Mouse (Mus musculus) neural tube, embryonic 11.5 days (tissue): Measurements from ENCODE around the gene Pah. TPM values are rescaled to one million over a fixed set of nuclear protein-coding genes. Genes with fewer than 3 reads are reported as not detected.

Experiments used
- ATAC-seq: fragments of 200-750 bp; cut with Nextera tagmentation; 2 replicates; pipeline ENCODE4 v1.8.0; 2017; ENCODE audit warnings: moderate number of reproducible peaks, mild to moderate bottlenecking, moderate TSS enrichment, moderate library complexity; ENCODE audit not compliant: insufficient read depth, low FRiP score, low TSS enrichment
- DNase-seq: peaks from one replicate; pipeline ENCODE4 v3.0.0-alpha.2; 2015; ENCODE audit warnings: low spot score
- H3K27ac ChIP-seq: fragments of 300-500 bp; sonication (generic); 2 replicates; pipeline ENCODE4 v1.5.1; 2014; ENCODE audit warnings: low read depth, mild to moderate bottlenecking, low read length
- H3K27me3 ChIP-seq: fragments of 300-500 bp; sonication (generic); 2 replicates; pipeline ENCODE4 v1.6.1; 2014; ENCODE audit warnings: mild to moderate bottlenecking, low read length, mixed read lengths; ENCODE audit not compliant: control insufficient read depth, insufficient read depth
- H3K36me3 ChIP-seq: fragments of 300-500 bp; sonication (generic); 2 replicates; pipeline ENCODE4 v1.6.1; 2014; ENCODE audit warnings: mild to moderate bottlenecking, low read length, moderate library complexity, mixed read lengths; ENCODE audit not compliant: control insufficient read depth, insufficient read depth
- H3K4me1 ChIP-seq: fragments of 300-500 bp; sonication (generic); 2 replicates; pipeline ENCODE4 v1.6.1; 2014; ENCODE audit warnings: low read length, mixed read lengths; ENCODE audit not compliant: control insufficient read depth, insufficient read depth
- H3K4me2 ChIP-seq: fragments of 300-500 bp; sonication (generic); 2 replicates; pipeline ENCODE4 v1.6.1; 2014; ENCODE audit warnings: low read depth, mild to moderate bottlenecking, moderate library complexity
- H3K4me3 ChIP-seq: fragments of 300-500 bp; sonication (generic); 2 replicates; pipeline ENCODE4 v1.5.1; 2014; ENCODE audit warnings: low read depth, low read length
- H3K9ac ChIP-seq: fragments of 300-500 bp; sonication (generic); 2 replicates; pipeline ENCODE4 v1.6.1; 2014; ENCODE audit warnings: mild to moderate bottlenecking, low read length
- H3K9me3 ChIP-seq: fragments of 300-500 bp; sonication (generic); 2 replicates; pipeline ENCODE4 v1.6.1; 2016; ENCODE audit warnings: low read length; ENCODE audit not compliant: control insufficient read depth
- WGBS: fragments of 180-500 bp; shearing (Covaris S2); extraction: QIAGEN DNeasy Blood & Tissue Kit; methylation state at CpG from one replicate; pipeline ENCODE4 v1.1.7; 2014; 5-methylcytosine and 5-hydroxymethylcytosine counted together
- polyA plus RNA-seq: library from polyadenylated mRNA; unstranded; fragments of >200 nt; fragmentation: Nextera tagmentation; extraction: Ambion mirVana; gene quantifications from 2 replicates; pipeline ENCODE4 v1.2.1, GENCODE M21; 2014

Gene Pah
- polyA plus RNA-seq, 1 experiment from 2014 or later: not detected

GRCm38 (mm10) chr10:87534172-87534571 lies 12.6 kb downstream of the Pah start:
- no peak overlapping the region for H3K9ac ChIP-seq
- H3K9me3 ChIP-seq: no peaks in the 10 kb centered on the region
- no peaks in the 10 kb centered on the region for H3K27me3 ChIP-seq
- H3K4me1 ChIP-seq: no peaks in the 10 kb centered on the region
- no peak overlapping the region for H3K4me2 ChIP-seq
- no peak for DNase-seq
- 79% methylated on average over 1 of the region's 1 CpGs for WGBS
- ATAC-seq: no peak
- no peak overlapping the region for H3K4me3 ChIP-seq
- H3K27ac ChIP-seq: no peak overlapping the region
- H3K36me3 ChIP-seq: no peaks in the 10 kb centered on the region

- H3K4me2 ChIP-seq: no peak overlapping the region
- WGBS: 71% methylated on average over 8 of the region's 8 CpGs
- H3K36me3 ChIP-seq: no peaks in the 10 kb centered on the region
- H3K4me3 ChIP-seq: no peak overlapping the region
- no peaks in the 10 kb centered on the region for H3K27me3 ChIP-seq
- H3K27ac ChIP-seq: no peak overlapping the region
- ATAC-seq: no peak
- no peaks in the 10 kb centered on the region for H3K9me3 ChIP-seq
- H3K4me1 ChIP-seq: no peaks in the 10 kb centered on the region; the same call in 1 of the 2 replicates
- DNase-seq: no peak
- H3K9ac ChIP-seq: no peak overlapping the region
Observed at GRCm38 (mm10) chr10:87545759-87546158, 24.2 kb downstream of the Pah start.

GRCm38 (mm10) chr10:87546299-87547234 lies 25.0 kb downstream of the Pah start:
- 32% methylated on average over 19 of the region's 19 CpGs for WGBS

GRCm38 (mm10) chr10:87552726-87553125 lies 31.1 kb downstream of the Pah start:
- DNase-seq (peak; percentile 57), ATAC-seq (peak; percentile 71)
- H3K27ac ChIP-seq: no peak overlapping the region
- H3K4me3 ChIP-seq: no peak overlapping the region
- 36% methylated on average over 8 of the region's 8 CpGs for WGBS
- no peak overlapping the region for H3K9ac ChIP-seq
- H3K36me3 ChIP-seq: no peaks in the 10 kb centered on the region
- no peaks in the 10 kb centered on the region for H3K27me3 ChIP-seq
- H3K4me2 ChIP-seq: no peak overlapping the region
- H3K4me1 ChIP-seq: no peaks in the 10 kb centered on the region
- H3K9me3 ChIP-seq: no peaks in the 10 kb centered on the region

More at GRCm38 (mm10) chr10:87546299-87547234, 25.0 kb downstream of the Pah start:
- Histone ChIP-seq H3K4me2 (no peak overlapping the region), H3K4me3 (no peak overlapping the region), H3K4me1 (no peaks in the 10 kb centered on the region; the same call in 1 of the 2 replicates), H3K27ac (no peak overlapping the region), H3K27me3 (no peaks in the 10 kb centered on the region), H3K36me3 (no peaks in the 10 kb centered on the region), H3K9ac (no peak overlapping the region), H3K9me3 (no peaks in the 10 kb centered on the region)
- DNase-seq: peak; percentile 17
- no peak for ATAC-seq

- H3K9ac ChIP-seq: no peak overlapping the region
- ATAC-seq: no peak
- no peak overlapping the region for H3K27ac ChIP-seq
Observed at GRCm38 (mm10) chr10:87556441-87556840, 34.8 kb downstream of the Pah start.

GRCm38 (mm10) chr10:87563818-87564217 lies 42.2 kb downstream of the Pah start:
- no peak overlapping the region for H3K9ac ChIP-seq
- H3K4me1 ChIP-seq: no peaks in the 10 kb centered on the region
- H3K27ac ChIP-seq: no peak overlapping the region
- no peaks in the 10 kb centered on the region for H3K36me3 ChIP-seq
- no peaks in the 10 kb centered on the region for H3K9me3 ChIP-seq
- H3K27me3 ChIP-seq: no peaks in the 10 kb centered on the region
- peak; percentile 21 for DNase-seq
- 0 out of 2 replicates have a peak, but pooled peaks have one; percentile 35 for ATAC-seq
- 54% methylated on average over 9 of the region's 9 CpGs for WGBS
- H3K4me3 ChIP-seq: no peak overlapping the region
- H3K4me2 ChIP-seq: no peak overlapping the region

More at GRCm38 (mm10) chr10:87556441-87556840, 34.8 kb downstream of the Pah start:
- Histone ChIP-seq H3K4me1 (no peaks in the 10 kb centered on the region), H3K36me3 (no peaks in the 10 kb centered on the region), H3K9me3 (no peaks in the 10 kb centered on the region), H3K4me3 (no peak overlapping the region), H3K27me3 (no peaks in the 10 kb centered on the region), H3K4me2 (no peak overlapping the region)
- WGBS: 65% methylated on average over 2 of the region's 2 CpGs
- no peak for DNase-seq

- no peaks in the 10 kb centered on the region for H3K36me3 ChIP-seq
- ATAC-seq: no peak
- no peaks in the 10 kb centered on the region for H3K4me1 ChIP-seq
- no peaks in the 10 kb centered on the region for H3K27me3 ChIP-seq
- DNase-seq: no peak
- H3K4me3 ChIP-seq: no peak overlapping the region
- H3K27ac ChIP-seq: no peak overlapping the region
- no peak overlapping the region for H3K4me2 ChIP-seq
- no peaks in the 10 kb centered on the region for H3K9me3 ChIP-seq
- no peak overlapping the region for H3K9ac ChIP-seq
- WGBS: 68% methylated on average over 2 of the region's 2 CpGs
Observed at GRCm38 (mm10) chr10:87565712-87566111, 44.1 kb downstream of the Pah start.

GRCm38 (mm10) chr10:87572500-87572899 lies 50.9 kb downstream of the Pah start:
- H3K9me3 ChIP-seq: no peaks in the 10 kb centered on the region
- no peak overlapping the region for H3K4me3 ChIP-seq
- no peak overlapping the region for H3K27ac ChIP-seq
- H3K36me3 ChIP-seq: no peaks in the 10 kb centered on the region
- no peaks in the 10 kb centered on the region for H3K27me3 ChIP-seq
- H3K4me1 ChIP-seq: no peaks in the 10 kb centered on the region
- ATAC-seq (no peak), DNase-seq (no peak)
- H3K9ac ChIP-seq: no peak overlapping the region
- no peak overlapping the region for H3K4me2 ChIP-seq
- WGBS: 82% methylated on average over 4 of the region's 4 CpGs

- no peaks in the 10 kb centered on the region for H3K9me3 ChIP-seq
- DNase-seq (peak; percentile 51), ATAC-seq (no peak)
- H3K4me1 ChIP-seq: no peaks in the 10 kb centered on the region
- 90% methylated on average over 1 of the region's 1 CpGs for WGBS
- no peak overlapping the region for H3K9ac ChIP-seq
- H3K36me3 ChIP-seq: no peaks in the 10 kb centered on the region
- H3K27me3 ChIP-seq: no peaks in the 10 kb centered on the region
- H3K4me2 ChIP-seq: no peak overlapping the region
- H3K4me3 ChIP-seq: no peak overlapping the region
- no peak overlapping the region for H3K27ac ChIP-seq
Observed at GRCm38 (mm10) chr10:87586696-87587095, 65.1 kb downstream of the Pah start.
